Mouse (Mus musculus) bone marrow macrophage, adult 2 months (primary cell): ENCODE data around the gene Hist1h2ak.

Experiments used
- CTCF ChIP-seq: IDR thresholded peaks from 2 replicates; pipeline ENCODE4 v1.5.1; 2012; ENCODE audit warnings: low read depth, mild to moderate bottlenecking, low read length, moderate library complexity
- POLR2A ChIP-seq: IDR thresholded peaks from 2 replicates; pipeline ENCODE4 v1.6.1; 2012; ENCODE audit warnings: mild to moderate bottlenecking, low read depth, low read length, borderline replicate concordance

DNA sequence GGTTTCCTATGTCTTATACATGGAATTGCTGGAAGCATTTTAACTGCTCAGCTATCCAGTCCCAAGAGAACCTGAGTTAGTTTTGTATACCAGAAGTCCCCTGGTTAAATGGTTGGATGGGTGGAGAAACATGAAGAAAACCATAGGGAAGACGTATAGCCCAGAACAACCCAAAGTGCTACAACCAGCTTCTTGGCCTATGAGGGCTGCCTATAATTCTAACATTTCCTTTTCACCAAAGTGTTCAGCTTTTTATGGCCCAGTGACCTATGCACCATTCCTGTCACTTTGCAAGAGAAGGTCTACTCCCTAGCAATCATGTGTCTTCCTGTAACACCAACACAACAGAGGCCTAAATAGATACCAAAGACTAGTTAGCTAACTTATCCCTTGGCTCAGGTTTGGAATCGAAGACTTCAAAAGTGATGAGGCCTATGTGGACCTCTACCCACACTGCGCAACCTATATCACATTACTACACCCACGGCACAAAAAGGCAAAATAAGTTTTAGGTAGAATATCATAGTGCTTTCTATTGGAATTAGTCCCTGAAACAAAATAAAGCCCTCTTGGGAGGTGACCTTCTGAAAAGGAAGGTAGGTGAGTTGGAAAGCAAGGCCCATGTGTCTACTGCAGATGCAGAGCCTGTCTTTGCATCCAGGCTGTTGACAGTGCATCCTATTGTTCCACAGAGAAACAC lies 35.1 kb downstream of the Hist1h2ak start:
- TF ChIP-seq POLR2A (no peak), CTCF (no peak)
